Mouse (Mus musculus): ENCODE measurements at regions not wholly inside any gene's neighbourhood (a gene's known extent, or its start where the extent isn't known, plus 50 kb on each side); places are given as distances from the start of the nearest gene placed in this dataset.

GRCm38 (mm10) chr16:30774951-30775661, 175.6 kb downstream of the Fam43a start:
- TF ChIP-seq CTCF (IDR thresholded peaks at IDR 0.05; ENCODE audit: control insufficient read depth, insufficient read depth, insufficient read length) (no peak), USF1 (IDR thresholded peaks at IDR 0.05; ENCODE audit: low read depth) (no peak), MYOD1 (IDR thresholded peaks at IDR 0.05; ENCODE audit: control insufficient read depth, insufficient read length, low read depth) (no peak), MAX (IDR thresholded peaks at IDR 0.05) (no peak), CEBPB (IDR thresholded peaks at IDR 0.05; ENCODE audit: low read depth) (no peak), MYOG (IDR thresholded peaks at IDR 0.05; ENCODE audit: control insufficient read depth, extremely low read depth, insufficient read length) (no peak)

Data from C2C12 (cell line).